Mouse (Mus musculus): ENCODE measurements around the gene Gm13283. TPM values are rescaled to one million over a fixed set of nuclear protein-coding genes. Genes with fewer than 3 reads are reported as not detected.
"Not testable (repeated sequence)": the region's sequence is repeated elsewhere in the genome, so short reads cannot be mapped to it uniquely, and the experiment has no call there.

Gm13283 gene
- polyA plus RNA-seq (2015; fragmentation: Nextera tagmentation; extraction: Ambion mirVana) = 0.31 TPM in 1 of 2 replicates, not detected in the other

- H3K27me3 ChIP-seq (ENCODE audit: control insufficient read depth, insufficient read depth, low read depth, low read length); H3K9me3 ChIP-seq (ENCODE audit: control insufficient read depth, low read length); H3K27ac ChIP-seq (ENCODE audit: low read length); H3K36me3 ChIP-seq (ENCODE audit: control insufficient read depth, insufficient read depth, low read length); ATAC-seq (ENCODE audit: low read depth); H3K4me1 ChIP-seq (replicated peaks; ENCODE audit: control insufficient read depth, insufficient read depth, low read length): not testable (repeated sequence)
- H3K9ac ChIP-seq (ENCODE audit: low read length) = 0 out of 2 replicates have a peak within 1 kb of the TSS, but pooled peaks have one; percentile 32
- H3K4me2 ChIP-seq (ENCODE audit: low read depth, low read length) = peak within 1 kb of the TSS; percentile 40
- H3K4me3 ChIP-seq (ENCODE audit: low read length) = peak within 1 kb of the TSS; percentile 29
- WGBS = 20% methylated on average over 8 of the region's 14 CpGs
Measured at GRCm38 (mm10) chr4:88759610-88760268, at the start of gene Gm13283. Gm13283 (plus strand) TSS chr4:88760119.

GRCm38 (mm10) chr4:88714281-88714680 is 45.6 kb upstream of the Gm13283 start:
- Histone ChIP-seq H3K36me3 (ENCODE audit: control insufficient read depth, insufficient read depth, low read length) (peaks cover 19% of the 10 kb centered on the region), H3K4me3 (ENCODE audit: low read length) (no peak overlapping the region), H3K4me2 (ENCODE audit: low read depth, low read length) (no peak overlapping the region), H3K4me1 (replicated peaks; ENCODE audit: control insufficient read depth, insufficient read depth, low read length) (peaks cover 12% of the 10 kb centered on the region), H3K9me3 (ENCODE audit: control insufficient read depth, low read length) (no peaks in the 10 kb centered on the region), H3K27me3 (ENCODE audit: control insufficient read depth, insufficient read depth, low read depth, low read length) (no peaks in the 10 kb centered on the region), H3K27ac (ENCODE audit: low read length) (no peak overlapping the region), H3K9ac (ENCODE audit: low read length) (no peak overlapping the region)
- 81% methylated on average over 1 of the region's 1 CpGs for WGBS
- ATAC-seq (ENCODE audit: low read depth) = no peak

GRCm38 (mm10) chr4:88715059-88715458 is 44.9 kb upstream of the Gm13283 start:
- H3K4me2 ChIP-seq (ENCODE audit: low read depth, low read length) = no peak overlapping the region
- ATAC-seq (ENCODE audit: low read depth) = no peak; the same call in 1 of the 2 replicates
- no peak overlapping the region for H3K9ac ChIP-seq (ENCODE audit: low read length)
- no peaks in the 10 kb centered on the region for H3K27me3 ChIP-seq (ENCODE audit: control insufficient read depth, insufficient read depth, low read depth, low read length)
- no peaks in the 10 kb centered on the region for H3K9me3 ChIP-seq (ENCODE audit: control insufficient read depth, low read length)
- no peak overlapping the region for H3K27ac ChIP-seq (ENCODE audit: low read length)
- peaks cover 20% of the 10 kb centered on the region for H3K36me3 ChIP-seq (ENCODE audit: control insufficient read depth, insufficient read depth, low read length)
- peaks cover 14% of the 10 kb centered on the region for H3K4me1 ChIP-seq (replicated peaks; ENCODE audit: control insufficient read depth, insufficient read depth, low read length)
- no peak overlapping the region for H3K4me3 ChIP-seq (ENCODE audit: low read length)

- 18% methylated on average over 1 of the region's 1 CpGs for WGBS
- no peak for ATAC-seq (ENCODE audit: low read depth)
- no peaks in the 10 kb centered on the region for H3K27me3 ChIP-seq (ENCODE audit: control insufficient read depth, insufficient read depth, low read depth, low read length)
Measured at GRCm38 (mm10) chr4:88718715-88719114, 41.2 kb upstream of the Gm13283 start.

GRCm38 (mm10) chr4:88721791-88722721 is 37.9 kb upstream of the Gm13283 start, which contains the start of the genes Gm26566 and Klhl9:
Gm26566 (plus strand) TSS chr4:88721805.
Klhl9 (minus strand) TSS chr4:88722465.
- no peaks in the 10 kb centered on the region for H3K27me3 ChIP-seq (ENCODE audit: control insufficient read depth, insufficient read depth, low read depth, low read length)
- peak within 1 kb of the TSS; percentile 59 for H3K4me2 ChIP-seq (ENCODE audit: low read depth, low read length)
- peaks cover 9% of the 10 kb centered on the region for H3K36me3 ChIP-seq (ENCODE audit: control insufficient read depth, insufficient read depth, low read length)
- H3K9me3 ChIP-seq (ENCODE audit: control insufficient read depth, low read length) = no peaks in the 10 kb centered on the region
- H3K27ac ChIP-seq (ENCODE audit: low read length) = peak within 1 kb of the TSS; percentile 99
- peak; percentile 99 for ATAC-seq (ENCODE audit: low read depth)
- peak within 1 kb of the TSS; percentile 99 for H3K9ac ChIP-seq (ENCODE audit: low read length)
- under 1% methylated on average over 78 of the region's 82 CpGs for WGBS
- peaks cover 19% of the 10 kb centered on the region for H3K4me1 ChIP-seq (replicated peaks; ENCODE audit: control insufficient read depth, insufficient read depth, low read length)
- peak within 1 kb of the TSS; percentile 96 for H3K4me3 ChIP-seq (ENCODE audit: low read length)

More at GRCm38 (mm10) chr4:88718715-88719114, 41.2 kb upstream of the Gm13283 start:
- peak overlapping the region; percentile 61 for H3K4me2 ChIP-seq (ENCODE audit: low read depth, low read length)
- H3K9me3 ChIP-seq (ENCODE audit: control insufficient read depth, low read length) = no peaks in the 10 kb centered on the region
- H3K4me1 ChIP-seq (replicated peaks; ENCODE audit: control insufficient read depth, insufficient read depth, low read length) = peaks cover 23% of the 10 kb centered on the region
- H3K36me3 ChIP-seq (ENCODE audit: control insufficient read depth, insufficient read depth, low read length) = peaks cover 23% of the 10 kb centered on the region
- peak overlapping the region; percentile 37 for H3K9ac ChIP-seq (ENCODE audit: low read length)
- no peak overlapping the region; the same call in 1 of the 2 replicates for H3K27ac ChIP-seq (ENCODE audit: low read length)
- peak overlapping the region; percentile 40 for H3K4me3 ChIP-seq (ENCODE audit: low read length)

- H3K27me3 ChIP-seq (ENCODE audit: control insufficient read depth, insufficient read depth, low read depth, low read length) = no peaks in the 10 kb centered on the region
- H3K27ac ChIP-seq (ENCODE audit: low read length) = peak overlapping the region; percentile 86
- H3K36me3 ChIP-seq (ENCODE audit: control insufficient read depth, insufficient read depth, low read length) = peaks cover 7% of the 10 kb centered on the region
- peaks cover 16% of the 10 kb centered on the region for H3K4me1 ChIP-seq (replicated peaks; ENCODE audit: control insufficient read depth, insufficient read depth, low read length)
- no peaks in the 10 kb centered on the region for H3K9me3 ChIP-seq (ENCODE audit: control insufficient read depth, low read length)
- WGBS = 46% methylated on average over 8 of the region's 8 CpGs
- H3K4me3 ChIP-seq (ENCODE audit: low read length) = no peak overlapping the region
- ATAC-seq (ENCODE audit: low read depth) = peak; percentile 43
- H3K4me2 ChIP-seq (ENCODE audit: low read depth, low read length) = no peak overlapping the region
- no peak overlapping the region for H3K9ac ChIP-seq (ENCODE audit: low read length)
Measured at GRCm38 (mm10) chr4:88723497-88724090, 36.3 kb upstream of the Gm13283 start.

GRCm38 (mm10) chr4:88726727-88727126 is 33.2 kb upstream of the Gm13283 start:
- Histone ChIP-seq H3K27ac (ENCODE audit: low read length) (no peak overlapping the region), H3K4me2 (ENCODE audit: low read depth, low read length) (no peak overlapping the region), H3K27me3 (ENCODE audit: control insufficient read depth, insufficient read depth, low read depth, low read length) (no peaks in the 10 kb centered on the region), H3K36me3 (ENCODE audit: control insufficient read depth, insufficient read depth, low read length) (no peaks in the 10 kb centered on the region), H3K9me3 (ENCODE audit: control insufficient read depth, low read length) (no peaks in the 10 kb centered on the region), H3K9ac (ENCODE audit: low read length) (no peak overlapping the region), H3K4me1 (replicated peaks; ENCODE audit: control insufficient read depth, insufficient read depth, low read length) (no peaks in the 10 kb centered on the region), H3K4me3 (ENCODE audit: low read length) (no peak overlapping the region)
- no peak for ATAC-seq (ENCODE audit: low read depth)
- WGBS = 69% methylated on average over 6 of the region's 6 CpGs

- H3K27me3 ChIP-seq (ENCODE audit: control insufficient read depth, insufficient read depth, low read depth, low read length) = no peaks in the 10 kb centered on the region
- no peak overlapping the region for H3K4me2 ChIP-seq (ENCODE audit: low read depth, low read length)
- H3K9me3 ChIP-seq (ENCODE audit: control insufficient read depth, low read length) = no peaks in the 10 kb centered on the region
- no peaks in the 10 kb centered on the region for H3K4me1 ChIP-seq (replicated peaks; ENCODE audit: control insufficient read depth, insufficient read depth, low read length)
- H3K36me3 ChIP-seq (ENCODE audit: control insufficient read depth, insufficient read depth, low read length) = no peaks in the 10 kb centered on the region
- no peak overlapping the region for H3K4me3 ChIP-seq (ENCODE audit: low read length)
- H3K27ac ChIP-seq (ENCODE audit: low read length) = no peak overlapping the region
- no peak for ATAC-seq (ENCODE audit: low read depth)
- WGBS = 3% methylated on average over 1 of the region's 1 CpGs
- no peak overlapping the region for H3K9ac ChIP-seq (ENCODE audit: low read length)
Measured at GRCm38 (mm10) chr4:88727324-88727723, 32.6 kb upstream of the Gm13283 start.

GRCm38 (mm10) chr4:88738480-88738879 is 21.4 kb upstream of the Gm13283 start:
- Histone ChIP-seq H3K4me2 (ENCODE audit: low read depth, low read length) (no peak overlapping the region), H3K27ac (ENCODE audit: low read length) (no peak overlapping the region), H3K9me3 (ENCODE audit: control insufficient read depth, low read length) (no peaks in the 10 kb centered on the region), H3K4me3 (ENCODE audit: low read length) (no peak overlapping the region), H3K9ac (ENCODE audit: low read length) (no peak overlapping the region), H3K27me3 (ENCODE audit: control insufficient read depth, insufficient read depth, low read depth, low read length) (no peaks in the 10 kb centered on the region), H3K36me3 (ENCODE audit: control insufficient read depth, insufficient read depth, low read length) (no peaks in the 10 kb centered on the region), H3K4me1 (replicated peaks; ENCODE audit: control insufficient read depth, insufficient read depth, low read length) (0 out of 2 replicates have a peak, but pooled peaks cover 5% of the 10 kb centered on the region)
- WGBS = 4% methylated on average over 2 of the region's 2 CpGs
- ATAC-seq (ENCODE audit: low read depth) = peak; percentile 57; the same call in 1 of the 2 replicates
